Mouse (Mus musculus): Measurements from ENCODE around the gene Trim7.
"Not testable (repeated sequence)": the region's sequence is repeated elsewhere in the genome, so short reads cannot be mapped to it uniquely, and the experiment has no call there.

Gene Trim7

GRCm38 (mm10) chr11:48823536-48823972, 2.4 kb upstream of the Trim7 start:
- peak; percentile 89 for DNase-seq (ENCODE audit: extremely low spot score)

- DNase-seq (ENCODE audit: extremely low spot score), result no peak
These were observed 1.6 kb upstream of the Trim7 start for GRCm38 (mm10) chr11:48824311-48824830.

DNA sequence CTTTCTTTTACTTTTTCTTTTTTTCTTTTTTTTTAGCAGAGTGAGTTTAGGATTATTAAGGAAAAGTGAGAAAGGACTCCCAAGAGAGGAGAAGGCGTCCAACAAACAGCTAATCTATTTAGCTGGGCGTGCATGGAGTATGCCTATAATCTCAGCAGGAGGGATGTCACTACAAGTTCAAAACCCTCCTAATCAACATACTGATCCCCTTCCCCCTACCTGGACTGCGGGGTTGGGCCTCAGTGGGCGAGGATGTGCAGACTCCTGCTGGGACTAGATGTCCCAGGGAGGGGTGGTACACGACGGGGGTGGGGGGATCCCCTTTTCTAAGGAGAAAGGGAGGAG, 784 bp downstream of the Trim7 start:
- DNase-seq (ENCODE audit: extremely low spot score), result no peak

- DNase-seq (ENCODE audit: extremely low spot score), result no peak
These were observed 2.0 kb downstream of the Trim7 start for GRCm38 (mm10) chr11:48827926-48828325.

DNA sequence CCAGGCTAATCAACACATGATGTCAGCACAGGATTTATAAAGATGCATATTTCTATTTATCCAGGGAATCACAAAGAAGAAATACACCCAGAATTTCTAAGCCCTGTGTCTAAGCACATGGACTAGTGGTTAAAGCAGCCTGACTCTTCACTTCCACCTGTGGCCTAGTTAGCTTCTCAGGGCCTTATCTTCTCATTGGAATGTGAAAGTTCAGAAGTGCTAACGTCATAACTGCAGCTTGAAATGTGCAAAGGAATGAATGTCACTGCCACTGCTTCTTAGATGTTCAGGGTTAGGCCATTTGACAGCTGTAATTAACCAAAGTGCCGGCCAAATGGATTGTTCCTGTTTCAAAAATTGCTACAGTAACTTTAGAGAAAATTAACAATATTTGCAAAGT, 4.3 kb downstream of the Trim7 start:
- DNase-seq (ENCODE audit: extremely low spot score), result no peak

DNA sequence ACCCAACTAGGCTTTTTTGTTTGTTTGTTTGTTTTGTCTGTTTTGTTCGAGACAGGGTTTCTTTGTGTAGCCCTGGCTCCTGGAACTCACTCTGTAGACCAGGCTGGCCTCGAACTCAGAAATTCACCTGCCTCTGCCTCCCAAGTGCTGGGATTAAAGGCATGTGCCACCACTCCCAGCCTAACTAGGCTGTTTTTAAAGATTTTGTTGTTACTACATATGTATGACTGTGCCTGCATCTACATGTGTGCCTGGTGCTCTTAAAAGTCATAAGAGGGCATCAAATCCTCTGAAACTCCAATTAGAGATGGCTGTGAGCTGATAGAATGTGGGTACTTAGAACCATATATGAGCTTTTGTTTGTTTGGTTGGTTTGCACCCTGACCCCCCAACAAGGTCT, 5.3 kb downstream of the Trim7 start:
- no peak for DNase-seq (ENCODE audit: extremely low spot score)

DNA sequence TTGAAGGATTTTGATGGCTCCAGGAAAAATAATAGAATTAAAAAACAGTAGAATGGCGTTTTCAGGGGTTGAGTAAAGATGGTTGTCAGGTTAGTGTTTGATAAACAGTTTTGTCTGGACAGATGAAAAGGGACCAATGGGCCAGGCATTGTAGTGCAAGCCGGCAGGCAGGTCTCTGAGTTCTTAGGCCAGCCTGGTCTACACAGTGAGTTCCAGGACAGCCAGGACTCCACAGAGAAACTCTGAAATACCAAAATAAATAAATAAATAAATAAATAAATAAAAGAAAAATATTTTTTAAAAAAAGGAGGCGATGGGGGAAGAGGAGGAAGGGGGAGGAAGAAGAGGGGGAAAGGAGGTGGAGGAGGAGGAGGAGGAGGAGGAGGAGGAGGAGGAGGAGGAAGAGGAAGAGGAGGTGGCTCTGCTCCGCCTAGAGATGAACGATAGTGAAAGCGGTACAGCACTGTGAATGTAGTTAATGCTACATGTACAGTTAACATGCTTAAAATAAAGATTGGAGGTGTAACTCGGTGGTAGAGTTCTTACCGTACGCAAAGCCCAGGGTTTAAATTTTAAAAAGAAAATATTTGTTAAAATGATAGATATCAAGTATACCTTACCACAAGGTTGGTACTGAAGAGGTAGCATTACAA, 7.3 kb downstream of the Trim7 start:
- no peak for DNase-seq (ENCODE audit: extremely low spot score)

DNA sequence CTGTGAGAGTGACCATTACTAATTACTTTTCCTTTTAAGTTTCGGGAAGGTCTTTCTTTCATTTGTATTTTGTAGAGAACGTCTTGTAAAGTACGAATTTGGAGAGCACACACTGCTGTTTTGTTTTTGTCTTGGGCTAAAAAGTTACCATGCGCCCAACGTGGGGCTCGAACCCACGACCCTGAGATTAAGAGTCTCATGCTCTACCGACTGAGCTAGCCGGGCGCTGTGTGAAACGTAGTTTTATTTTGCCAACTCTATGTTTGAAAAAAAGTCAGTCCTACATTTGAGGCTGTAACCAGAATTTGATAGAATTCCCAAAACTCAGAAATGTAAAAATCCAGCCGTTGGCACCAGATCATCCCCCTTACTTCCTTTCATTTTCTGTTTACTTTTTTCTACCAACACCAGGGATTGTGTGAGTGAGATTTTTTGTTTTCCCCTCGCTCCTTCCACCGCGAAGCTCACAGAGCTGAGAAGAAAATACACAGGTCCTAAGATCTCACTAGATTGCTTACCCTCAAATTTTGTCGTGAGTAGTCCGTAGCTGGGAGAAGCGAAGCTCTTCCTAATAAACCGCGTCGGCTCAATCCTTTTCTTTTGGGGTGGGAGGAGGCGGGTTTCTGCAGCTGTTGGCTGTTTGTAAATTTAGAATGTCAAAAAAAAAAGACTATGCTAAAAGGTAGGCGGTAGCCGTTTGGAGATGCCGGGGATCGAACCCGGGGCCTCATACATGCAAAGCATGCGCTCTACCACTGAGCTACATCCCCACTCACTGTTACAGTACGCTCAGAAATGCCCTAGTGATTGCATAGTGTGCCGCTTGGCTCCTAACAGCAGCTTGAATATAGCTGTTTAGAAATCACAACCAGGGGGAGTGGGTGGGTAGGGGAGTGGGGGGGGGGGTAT, 8.0 kb downstream of the Trim7 start:
- peak; percentile 96 for DNase-seq (ENCODE audit: extremely low spot score)

DNA sequence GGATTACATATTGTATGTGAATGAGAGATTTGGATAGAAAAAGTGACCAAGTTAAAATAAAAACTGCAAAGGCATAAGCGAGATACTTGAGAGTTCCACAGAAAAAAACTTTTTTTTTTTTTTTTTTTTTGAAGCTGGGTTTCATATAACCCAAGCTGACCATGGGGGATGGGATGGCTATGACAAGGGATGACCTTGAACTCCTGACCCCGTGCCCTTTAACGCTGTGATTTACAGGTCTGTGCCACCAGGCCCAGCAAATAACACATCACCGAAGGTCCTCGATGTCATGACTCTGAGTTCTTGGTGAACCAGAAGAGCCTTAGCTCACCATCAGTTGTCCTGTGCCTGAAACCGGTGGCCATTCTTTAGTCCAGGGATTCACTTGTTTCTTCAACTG, 10.0 kb downstream of the Trim7 start:
- DNase-seq (ENCODE audit: extremely low spot score), result no peak

- no peak for DNase-seq (ENCODE audit: extremely low spot score)
These were observed 11.0 kb downstream of the Trim7 start for GRCm38 (mm10) chr11:48836990-48837309.

- peak; percentile 58 for DNase-seq (ENCODE audit: extremely low spot score)
These were observed 11.6 kb downstream of the Trim7 start for GRCm38 (mm10) chr11:48837310-48838180.

GRCm38 (mm10) chr11:48838181-48838797, 12.3 kb downstream of the Trim7 start:
- DNase-seq (ENCODE audit: extremely low spot score), result peak; percentile 32

- no peak for DNase-seq (ENCODE audit: extremely low spot score)
These were observed 13.1 kb downstream of the Trim7 start for GRCm38 (mm10) chr11:48838879-48839680.

DNA sequence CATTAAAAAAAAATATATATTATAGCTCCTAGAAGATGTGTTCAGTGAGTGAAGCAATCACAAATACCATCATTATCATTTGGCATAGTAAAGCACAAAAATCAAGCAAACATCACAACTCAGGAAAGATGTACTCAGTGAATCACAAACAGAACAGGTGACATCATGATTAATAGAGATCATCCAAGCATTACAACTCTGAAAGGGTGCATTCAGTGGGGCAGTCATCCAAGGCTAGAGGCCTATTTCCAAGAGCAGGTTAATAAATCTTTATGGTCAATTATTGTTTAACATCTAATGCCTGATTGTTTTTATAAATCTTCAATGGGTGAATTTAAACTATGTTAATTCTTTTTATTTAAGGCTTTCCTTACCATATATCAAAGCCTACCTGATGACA, 14.9 kb downstream of the Trim7 start:
- DNase-seq (ENCODE audit: extremely low spot score), result no peak

DNA sequence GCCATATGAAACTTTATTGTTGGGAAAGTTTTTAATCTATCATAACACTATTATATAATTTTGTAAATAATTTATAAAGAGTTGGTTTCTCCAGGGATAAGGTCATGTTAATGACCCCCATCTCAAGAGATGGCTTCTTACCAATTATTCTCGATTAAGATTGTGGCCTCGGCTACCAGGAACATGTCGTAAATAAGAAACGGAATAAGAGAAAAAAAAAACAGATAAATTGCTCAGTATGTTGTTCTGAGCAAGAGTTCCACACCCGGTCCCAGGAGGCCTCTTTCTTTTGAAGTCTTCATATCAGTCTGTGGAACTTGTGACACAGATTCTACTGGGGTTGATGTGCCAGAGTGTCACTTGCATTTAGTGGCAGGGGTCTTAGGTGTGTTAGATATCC, 15.3 kb downstream of the Trim7 start:
- no peak for DNase-seq (ENCODE audit: extremely low spot score)

- DNase-seq (ENCODE audit: extremely low spot score), result no peak
These were observed 16.4 kb downstream of the Trim7 start for GRCm38 (mm10) chr11:48842378-48842792.

DNA sequence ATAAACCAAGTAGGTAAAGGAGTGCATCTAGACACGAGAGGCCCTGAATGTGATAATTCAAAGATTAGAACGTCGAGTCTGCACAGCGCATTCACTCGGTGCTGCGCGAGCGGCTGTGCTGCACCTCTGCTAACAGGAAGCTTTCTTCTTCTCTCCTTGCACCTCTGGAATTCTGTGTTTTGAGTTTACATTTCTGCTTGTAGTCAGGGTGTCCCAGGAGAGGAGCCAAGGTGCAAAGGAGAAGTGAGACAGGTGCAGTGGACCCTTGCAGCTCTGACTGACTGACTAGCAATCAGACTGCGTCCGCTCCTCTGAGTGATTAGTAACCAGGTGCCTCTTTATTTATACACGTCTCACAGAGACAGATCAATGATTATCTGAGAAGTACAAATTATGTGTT, 17.3 kb downstream of the Trim7 start:
- DNase-seq (ENCODE audit: extremely low spot score), result no peak

DNA sequence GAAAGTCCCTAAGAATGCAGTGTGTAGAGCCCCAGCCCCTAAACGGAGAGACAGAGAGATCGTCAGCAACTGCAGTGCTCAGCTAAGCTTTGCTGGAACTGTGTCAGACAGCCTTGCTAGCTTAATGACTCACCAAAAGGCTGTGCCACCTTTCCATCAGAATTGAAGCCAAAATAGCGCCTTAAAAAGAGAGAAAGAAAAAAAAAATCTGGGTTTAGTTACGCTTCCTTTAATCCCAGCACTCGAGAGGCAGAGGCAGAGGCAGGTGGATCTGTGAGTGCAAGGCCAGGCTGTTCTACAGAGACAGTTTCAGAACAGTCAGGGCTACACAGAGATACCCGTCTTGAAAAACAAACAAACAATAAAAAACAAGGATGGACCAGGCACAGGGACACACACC, 18.4 kb downstream of the Trim7 start:
- no peak for DNase-seq (ENCODE audit: extremely low spot score)

GRCm38 (mm10) chr11:48845244-48845815, 19.4 kb downstream of the Trim7 start:
- no peak for DNase-seq (ENCODE audit: extremely low spot score)

- not testable (repeated sequence) for DNase-seq (ENCODE audit: extremely low spot score)
These were observed 20.4 kb downstream of the Trim7 start for GRCm38 (mm10) chr11:48846362-48846761.

DNA sequence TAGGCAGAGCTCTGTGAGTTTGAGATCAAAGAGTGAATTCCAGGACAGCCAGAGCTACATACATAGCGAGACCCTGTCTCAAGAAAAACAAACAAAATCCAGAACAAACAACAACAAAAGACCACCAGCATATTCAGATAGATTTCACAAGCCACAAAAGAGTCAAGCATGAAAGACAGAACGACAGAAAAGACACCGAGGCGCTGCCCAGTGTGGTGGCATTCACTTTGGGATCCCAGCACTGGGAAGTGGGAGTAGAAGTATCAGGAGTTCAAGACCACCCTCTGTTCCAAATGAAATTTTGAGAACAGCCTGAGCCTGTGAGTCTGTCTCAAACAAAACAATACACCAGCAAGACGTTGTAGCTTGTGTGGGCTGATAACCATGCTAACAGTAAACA, 20.9 kb downstream of the Trim7 start:
- DNase-seq (ENCODE audit: extremely low spot score), result no peak
